Mouse (Mus musculus) retina, postnatal 1 day (tissue): Measurements from ENCODE around the gene Iars2.
"Not testable (repeated sequence)": the region's sequence is repeated elsewhere in the genome, so short reads cannot be mapped to it uniquely, and the experiment has no call there.

Source experiments
- DNase-seq: peaks from one replicate; pipeline ENCODE4 v3.0.0-alpha.2; 2012

The Iars2 gene

DNA sequence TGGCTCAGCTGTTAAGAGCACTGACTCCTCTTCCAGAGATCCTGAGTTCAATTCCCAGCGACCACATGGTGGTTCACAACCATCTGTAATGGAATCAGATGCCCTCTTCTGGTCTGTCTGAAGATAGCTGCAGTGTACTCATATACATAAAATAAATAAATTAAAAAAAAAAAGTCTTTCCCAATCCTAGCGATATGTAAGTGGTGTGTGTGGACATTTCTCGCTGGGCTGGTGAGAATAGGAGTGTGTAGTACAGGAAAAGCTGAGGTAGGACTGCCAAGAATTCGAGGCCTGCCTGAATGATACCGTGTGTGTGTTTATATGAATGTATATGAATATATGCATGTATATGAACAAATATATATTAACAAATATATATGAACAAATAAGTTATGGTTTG, 2.2 kb upstream of the Iars2 start:
- DNase-seq = no peak

DNA sequence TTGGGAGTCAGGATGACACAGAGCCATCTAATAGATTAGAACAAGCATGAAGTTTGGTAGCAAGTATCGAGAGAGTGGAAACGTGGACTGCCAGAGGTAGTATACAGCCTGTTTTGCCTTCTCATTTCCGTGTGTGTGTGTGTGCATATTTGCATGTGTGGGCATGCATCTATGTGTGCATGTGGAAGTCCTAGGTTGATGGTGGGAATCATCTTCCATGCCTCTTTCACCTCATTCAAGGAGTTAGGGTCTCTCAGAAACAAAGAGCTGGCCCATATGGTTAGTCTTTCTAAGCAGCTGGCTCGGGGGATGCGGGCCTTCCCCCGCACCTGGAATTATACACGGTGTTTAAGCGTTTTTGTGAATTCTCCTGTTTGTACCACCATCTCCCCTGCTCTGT, 655 bp upstream of the Iars2 start:
- no peak for DNase-seq

DNA sequence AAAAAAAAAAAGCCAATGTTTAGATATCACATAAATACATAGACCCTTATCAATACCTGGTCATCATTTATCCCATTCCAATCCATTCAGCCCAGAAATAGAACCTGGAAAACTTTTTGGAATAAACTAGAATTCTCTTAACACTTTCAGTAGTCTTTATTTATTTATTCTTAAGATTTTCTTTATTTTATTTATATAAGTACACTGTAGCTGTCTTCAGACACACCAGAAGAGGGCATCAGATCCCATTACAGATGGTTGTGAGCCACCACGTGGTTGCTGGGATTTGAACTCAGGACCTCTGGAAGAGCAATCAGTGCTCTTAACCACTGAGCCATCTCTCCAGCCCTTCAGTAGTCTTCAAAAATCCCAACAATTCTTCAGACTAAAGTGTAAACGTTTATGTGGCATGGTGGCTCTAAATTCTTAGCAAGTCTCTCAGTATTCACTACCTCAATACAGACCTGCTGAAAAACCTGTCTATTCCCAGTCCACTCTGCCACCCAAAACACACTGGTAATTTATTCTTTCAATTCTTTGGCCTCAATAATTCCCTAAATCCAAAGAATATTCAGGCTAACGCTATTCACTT, 1.3 kb downstream of the Iars2 start:
- not testable (repeated sequence) for DNase-seq

DNA sequence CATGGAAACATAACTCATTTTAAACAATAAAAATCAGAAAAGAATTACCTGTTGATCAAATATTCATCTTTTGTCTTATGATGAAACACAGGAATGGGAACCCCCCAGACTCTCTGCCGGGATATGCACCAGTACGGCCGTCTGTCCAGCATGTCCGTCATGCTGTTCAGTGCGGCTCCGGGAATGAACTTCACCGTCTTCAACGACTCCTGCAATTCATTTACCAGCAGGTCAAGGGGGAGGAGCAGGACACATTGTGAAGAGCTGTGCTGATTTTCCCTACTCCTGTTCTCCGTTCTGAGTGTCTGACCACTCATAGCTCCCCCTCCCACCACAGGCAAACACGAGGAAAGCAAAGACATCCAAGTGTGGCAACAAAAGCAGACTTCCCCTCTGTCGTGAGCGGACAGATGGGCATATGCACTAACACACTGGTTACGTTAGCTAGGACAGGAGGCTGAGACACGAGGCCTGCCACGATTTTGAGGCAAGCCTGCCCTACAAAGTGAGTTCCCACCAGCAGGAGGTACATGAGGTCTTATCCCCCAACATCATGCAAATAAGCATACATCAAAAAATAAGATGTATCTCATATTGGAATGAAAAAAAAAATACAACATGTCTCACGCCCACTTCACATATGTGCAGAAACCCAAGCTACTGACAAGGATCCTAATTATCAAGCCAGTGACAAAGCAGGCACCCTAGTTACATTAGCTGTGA, 13.2 kb downstream of the Iars2 start:
- DNase-seq = no peak

DNA sequence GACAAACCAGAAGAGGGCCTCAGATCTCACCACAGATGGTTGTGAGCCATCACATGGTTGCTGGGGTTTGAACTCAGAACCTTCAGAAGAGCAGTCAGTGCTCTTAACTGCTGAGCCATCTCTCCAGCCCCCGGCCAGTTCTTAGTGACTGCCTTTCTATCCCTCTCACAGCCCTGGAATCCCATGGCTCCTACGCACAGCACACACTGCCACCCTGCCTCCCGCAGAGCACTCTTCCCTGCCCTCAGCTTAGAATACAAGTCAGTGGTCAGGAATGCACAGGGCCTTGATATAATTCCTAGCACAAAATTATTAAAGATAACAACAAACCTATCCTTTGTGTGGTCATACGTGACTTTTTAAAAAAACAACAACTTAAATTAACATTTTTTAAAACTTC, 14.7 kb downstream of the Iars2 start:
- DNase-seq = no peak

DNA sequence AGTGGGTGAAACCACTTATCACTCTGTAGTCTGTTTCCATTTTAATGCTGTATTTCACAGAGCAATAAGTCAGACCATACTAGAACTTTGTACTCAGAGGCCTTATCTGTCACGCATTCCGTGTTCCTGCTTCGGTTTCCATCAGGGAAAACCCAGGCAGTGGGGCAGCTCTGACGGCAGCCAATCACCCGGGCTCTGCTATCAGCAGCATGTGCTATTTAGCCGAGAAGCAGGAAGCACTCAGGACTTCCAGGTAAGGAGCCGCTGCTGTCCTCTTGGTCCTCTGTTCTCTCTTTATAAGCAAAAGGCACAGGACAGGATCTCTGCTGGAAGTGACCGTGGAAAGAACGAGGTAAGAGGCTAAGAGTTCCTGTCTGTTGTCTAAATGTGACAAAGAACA, 17.2 kb downstream of the Iars2 start:
- no peak for DNase-seq

DNA sequence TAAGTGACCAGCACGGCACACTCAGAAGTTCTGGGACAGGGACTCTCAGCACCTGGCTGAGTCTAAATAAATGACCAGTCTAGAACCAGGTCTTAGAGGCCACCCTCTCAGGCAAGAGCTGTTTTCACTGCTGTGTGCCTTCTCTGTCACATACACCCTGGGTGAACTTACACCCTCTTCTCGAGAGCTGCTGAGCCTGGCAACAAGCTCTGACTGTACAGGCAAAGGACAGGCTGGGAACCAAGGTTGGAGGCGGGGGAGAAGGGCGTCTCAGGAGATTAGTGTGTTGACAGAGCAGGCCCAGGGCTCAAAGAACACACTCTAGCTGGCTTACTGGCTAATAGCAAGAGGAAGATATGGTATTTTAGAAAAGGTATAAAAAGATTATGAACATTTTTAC, 20.3 kb downstream of the Iars2 start:
- DNase-seq = no peak

DNA sequence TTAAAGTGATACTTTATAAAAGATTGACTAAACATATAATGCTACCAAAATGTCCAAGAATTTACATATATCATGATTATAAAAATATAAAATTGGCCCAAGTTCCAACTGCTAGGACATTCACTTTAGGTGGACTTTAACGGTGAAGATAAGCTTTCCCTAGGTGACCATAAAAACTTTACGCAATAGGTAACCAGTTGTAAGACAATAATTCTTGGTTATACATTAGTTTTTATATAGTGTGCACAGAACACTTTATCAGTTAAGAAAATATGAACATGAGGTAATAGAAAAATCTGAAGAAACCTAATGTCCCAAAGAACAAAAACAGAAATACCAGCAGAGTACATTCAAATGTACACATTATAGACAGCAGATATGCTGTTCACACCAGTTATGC, 20.9 kb downstream of the Iars2 start:
- DNase-seq = no peak

DNA sequence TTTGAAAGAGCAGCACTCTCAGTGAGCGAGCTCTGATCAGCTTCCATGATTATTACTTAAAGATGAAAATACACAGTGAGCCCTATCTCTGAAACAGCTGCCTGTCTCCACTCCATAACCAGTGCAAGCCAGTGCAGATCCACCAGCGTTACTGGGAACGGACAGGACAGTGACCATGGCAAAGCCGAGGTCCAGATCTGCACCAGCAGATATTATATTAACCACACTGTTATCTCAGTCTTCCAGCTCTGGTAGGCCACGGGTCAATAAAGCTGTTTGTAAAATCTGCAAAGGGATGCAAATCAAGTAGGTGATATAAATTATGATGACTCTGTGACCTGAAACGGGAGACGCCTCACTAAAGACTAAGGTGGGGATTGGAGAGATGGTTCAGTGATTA, 21.6 kb downstream of the Iars2 start:
- DNase-seq = no peak

DNA sequence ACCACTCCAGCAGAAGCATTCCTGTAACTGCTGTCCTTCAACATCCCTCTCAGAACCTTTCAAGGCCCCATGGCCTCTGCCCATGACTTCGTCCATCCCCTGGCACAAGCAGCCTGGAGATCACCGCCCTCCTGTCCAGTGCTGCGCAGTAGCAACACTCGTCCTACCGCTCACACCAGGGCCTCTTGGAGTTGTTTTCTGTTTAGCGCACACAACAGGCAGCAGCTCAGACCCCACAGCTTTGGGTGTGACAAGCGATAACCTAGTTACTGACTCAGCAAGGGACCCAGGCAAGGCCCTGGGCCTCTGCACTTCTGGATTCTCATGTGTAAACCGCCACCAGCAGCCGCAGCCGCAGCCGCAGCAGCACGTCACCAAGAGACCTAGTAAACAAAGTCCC, 22.4 kb downstream of the Iars2 start:
- DNase-seq = no peak

DNA sequence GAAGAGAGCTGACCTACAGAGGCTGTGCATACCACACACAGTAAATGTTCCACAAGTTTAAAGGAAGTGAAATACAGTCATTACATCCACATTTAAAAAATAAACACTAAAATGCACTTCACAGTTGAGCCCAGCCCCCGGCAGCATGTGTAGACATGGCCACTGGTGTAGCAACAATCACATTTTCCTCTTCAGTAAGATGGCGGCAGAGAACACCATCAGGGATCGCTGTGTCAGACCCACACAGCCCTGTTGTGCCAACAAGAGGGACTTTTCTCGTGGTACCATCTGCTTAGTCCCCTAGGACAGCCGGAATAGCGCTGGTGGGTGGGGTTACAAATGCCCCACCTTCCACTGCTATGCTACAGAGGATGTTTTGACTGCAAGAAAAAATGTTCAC, 26.4 kb downstream of the Iars2 start:
- no peak for DNase-seq

DNA sequence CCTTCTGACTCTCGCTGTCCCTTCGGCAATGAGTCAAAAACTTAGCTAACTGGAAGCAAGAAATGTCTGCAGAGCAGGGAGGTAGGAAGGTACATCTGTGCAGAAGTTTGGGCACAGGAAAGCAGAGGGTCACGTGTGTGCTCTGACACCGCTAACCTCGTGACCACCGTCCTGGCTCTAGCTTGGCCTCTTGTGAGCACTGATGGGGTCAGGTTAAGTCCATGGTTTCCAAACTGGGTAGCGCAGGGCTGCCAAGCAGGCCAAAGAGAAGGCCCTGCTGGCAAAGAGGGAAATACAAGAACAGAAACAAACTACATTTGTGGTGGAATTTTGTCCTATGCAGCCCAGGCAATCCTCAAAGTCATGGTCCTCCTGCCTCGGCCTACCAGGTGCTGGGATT, 30.7 kb downstream of the Iars2 start:
- DNase-seq = no peak

DNA sequence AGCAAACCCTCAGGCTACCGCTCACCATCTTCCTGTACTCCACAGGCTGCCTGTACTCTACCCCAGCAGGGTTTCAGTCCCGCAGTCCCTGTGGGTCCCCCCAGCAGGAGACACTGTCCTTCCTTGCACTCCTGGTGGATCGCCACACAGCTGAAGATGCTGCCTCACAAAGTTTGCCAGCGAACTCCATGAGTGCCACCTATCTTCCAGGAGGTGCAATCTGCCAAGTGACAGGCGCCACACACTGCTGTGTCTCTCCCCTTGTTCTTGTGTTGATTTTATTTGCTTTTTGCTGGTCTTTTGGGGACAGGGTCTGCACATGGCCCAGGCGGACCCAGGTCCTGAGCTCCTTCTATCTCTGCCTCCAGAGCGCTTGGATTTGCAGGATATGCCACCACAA, 32.3 kb downstream of the Iars2 start:
- DNase-seq = no peak

DNA sequence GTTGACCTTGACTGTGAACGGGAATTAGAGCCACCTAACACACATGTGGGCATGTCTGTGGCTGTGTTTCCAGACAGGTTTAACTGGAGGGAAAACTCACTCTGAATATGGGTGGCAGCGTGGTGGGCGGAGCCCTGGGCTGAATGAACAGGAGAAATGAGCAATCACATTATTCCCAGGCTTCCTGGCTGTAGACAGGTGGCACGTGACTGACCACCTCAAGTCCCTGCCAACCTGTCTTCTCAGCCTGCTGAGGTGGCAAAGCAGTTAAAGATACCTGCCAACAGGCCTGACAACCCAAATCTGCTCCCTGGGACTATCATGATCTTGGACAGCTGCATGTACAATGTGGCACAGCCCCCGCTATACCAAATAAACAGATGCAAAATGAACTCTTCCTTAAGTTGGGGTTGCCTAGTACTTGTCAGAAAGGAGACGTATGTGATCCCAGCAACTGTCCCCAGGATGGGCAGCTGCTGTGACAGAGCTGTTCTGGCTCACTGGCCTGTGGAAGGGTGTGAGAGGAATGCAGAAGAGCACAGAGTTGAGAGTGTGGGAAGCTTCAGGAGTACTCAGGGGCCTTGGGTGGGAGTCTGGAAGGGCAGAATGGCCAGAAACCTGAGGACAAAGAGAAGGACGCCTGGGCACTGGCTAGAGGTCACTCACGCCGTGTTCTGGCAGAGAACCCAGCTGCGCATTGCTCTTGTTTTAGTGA, 36.4 kb downstream of the Iars2 start:
- DNase-seq = no peak

DNA sequence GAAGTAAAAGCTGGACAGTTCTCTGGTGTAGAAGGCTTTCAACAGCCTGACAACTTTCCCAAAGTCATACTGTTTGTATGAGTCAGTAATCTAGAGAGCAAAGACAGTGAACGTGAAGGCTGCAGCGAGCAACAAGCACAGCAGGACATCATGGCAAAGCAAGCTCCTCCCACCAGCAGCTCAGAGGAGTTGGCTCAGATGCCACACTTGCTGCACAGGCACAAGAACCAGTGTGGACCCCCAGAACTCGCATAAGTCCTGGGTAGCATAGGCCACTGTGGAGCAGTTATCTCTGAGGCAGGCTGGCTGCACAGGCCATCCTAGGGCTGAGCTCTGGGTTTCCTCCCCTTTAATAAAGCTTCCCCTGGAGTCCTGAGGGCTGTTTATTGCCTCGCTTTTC, 37.9 kb downstream of the Iars2 start:
- DNase-seq = no peak

DNA sequence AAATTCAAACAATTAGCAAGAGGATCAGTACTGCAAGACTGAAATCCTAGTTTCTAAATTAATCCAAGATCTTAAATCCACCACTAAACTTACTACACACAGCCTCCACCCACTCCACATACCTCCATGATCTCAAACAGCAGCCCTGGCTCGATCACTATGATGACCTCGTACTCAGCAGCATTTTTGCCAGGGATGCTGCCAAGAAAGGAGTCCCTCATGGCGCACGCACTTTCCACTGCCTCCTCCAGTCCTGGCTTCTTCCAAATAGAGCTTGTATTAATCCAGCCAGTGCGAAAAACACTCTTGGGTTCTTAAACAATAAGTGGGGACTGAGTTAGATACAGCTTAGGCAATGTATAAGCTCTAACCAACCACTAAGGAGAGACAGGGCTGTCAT, 40.0 kb downstream of the Iars2 start:
- no peak for DNase-seq

DNA sequence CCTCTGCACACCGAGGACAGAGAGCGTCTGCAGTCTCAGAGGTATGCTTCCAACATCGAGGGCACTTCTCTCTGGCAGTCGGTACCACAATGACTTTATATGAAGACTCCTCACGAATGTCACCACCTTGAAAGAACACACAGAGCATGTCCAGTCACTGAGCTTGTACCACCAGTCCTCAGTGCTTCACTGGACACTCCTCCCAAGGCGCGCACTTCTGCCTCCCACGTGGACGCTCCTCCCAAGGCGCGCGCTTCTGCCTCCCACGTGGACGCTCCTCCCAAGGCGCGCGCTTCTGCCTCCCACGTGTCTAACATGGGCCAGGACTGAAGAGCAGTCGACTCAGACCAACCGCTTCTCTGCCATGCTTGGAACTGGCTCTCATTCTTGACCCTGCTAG, 42.1 kb downstream of the Iars2 start:
- DNase-seq = no peak

DNA sequence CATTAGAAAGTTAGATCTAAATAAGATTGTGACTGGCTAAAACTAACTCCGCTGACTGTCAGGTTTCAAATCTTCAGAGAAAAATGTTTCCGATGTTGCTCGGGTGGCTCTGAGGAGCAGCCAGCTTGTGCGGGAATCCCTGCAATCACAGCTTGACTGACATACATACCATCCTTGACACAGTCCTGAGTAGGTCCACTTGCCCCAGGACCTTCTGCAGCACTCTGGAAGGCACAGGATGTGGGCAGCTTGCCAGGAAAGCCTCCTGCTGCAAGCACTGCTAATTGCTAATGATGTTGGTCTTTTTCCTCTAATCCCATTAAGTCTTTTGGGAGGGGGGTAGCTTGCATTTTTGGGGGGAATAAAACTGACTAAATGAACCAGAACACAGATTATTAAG, 44.0 kb downstream of the Iars2 start:
- peak; percentile 86 for DNase-seq

DNA sequence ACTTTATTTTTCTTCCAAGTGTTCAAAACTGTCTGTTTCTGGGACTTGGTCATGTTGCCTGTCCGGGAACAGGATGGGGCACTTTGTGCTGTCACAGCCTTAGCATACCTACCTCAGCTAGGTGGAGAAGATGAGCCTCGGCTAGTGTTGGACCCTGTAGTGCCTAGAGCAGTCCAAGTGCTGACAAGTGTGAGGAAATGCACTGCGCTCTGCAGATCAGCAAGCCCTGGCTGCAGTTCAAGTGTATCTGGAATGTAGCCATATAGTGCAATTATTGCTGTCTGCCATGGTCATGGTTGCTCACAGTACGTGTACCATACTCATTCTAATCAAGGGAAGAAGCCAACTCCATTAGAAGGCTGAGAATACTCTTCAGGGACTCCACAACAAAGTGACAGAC, 44.5 kb downstream of the Iars2 start:
- peak; percentile 45 for DNase-seq

DNA sequence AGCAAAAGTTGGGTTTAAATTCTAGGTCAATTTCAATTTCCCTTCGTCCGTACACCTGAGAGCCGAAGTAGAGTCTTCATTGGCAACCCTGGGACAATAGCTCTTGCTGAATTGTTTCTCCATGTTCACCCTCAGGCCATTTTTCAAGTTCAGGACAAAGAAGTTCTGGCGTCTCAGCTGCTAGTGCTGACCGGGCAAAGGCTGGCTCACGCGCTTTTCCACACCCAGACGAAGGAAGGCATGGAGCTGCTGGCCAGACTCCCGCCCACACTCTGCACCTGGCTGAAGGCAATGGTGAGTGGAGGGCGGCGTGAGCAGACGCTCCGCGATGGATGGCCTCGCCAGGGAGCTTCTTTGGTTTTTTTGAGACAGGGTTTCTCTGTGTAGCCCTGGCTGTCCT, 45.9 kb downstream of the Iars2 start:
- no peak for DNase-seq

DNA sequence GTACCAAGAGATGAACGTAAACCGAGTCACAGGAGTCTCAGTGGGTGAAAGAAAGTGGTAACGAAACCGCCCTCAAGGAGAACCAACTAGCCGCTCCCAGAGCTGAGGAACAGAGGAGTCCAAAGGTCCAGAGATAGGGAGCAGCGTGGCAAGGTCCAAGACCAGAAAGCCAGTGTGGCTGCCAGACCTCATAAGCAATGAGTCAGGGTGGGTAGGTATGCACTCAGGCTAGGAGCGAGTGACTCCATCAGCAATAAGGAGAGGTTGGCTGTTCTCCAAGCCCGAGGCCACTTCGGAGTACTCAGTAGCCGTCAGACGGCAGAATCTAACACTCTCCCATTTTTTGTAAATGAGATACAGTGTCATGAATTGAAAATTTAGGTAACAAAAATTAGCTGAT, 46.4 kb downstream of the Iars2 start:
- DNase-seq = no peak

DNA sequence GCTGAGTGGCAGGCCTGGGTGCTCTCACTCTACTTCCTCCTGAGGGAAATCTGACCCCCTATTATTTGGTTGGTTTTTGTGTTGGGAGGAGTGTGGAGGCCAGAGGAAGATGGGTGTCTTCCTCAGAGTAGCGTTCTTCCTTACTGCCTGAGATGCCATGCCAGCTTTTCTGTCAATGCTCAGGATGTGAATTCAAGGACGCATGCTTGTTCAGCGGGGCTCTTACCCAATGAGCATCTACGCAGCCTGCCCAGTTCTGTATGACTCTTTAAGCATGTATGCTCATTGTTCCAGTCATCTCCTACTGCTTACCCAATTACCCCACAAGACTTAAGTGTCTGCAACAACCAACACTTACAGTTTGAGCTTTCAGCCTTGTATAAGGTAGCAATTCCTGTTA, 48.6 kb downstream of the Iars2 start:
- DNase-seq = no peak

DNA sequence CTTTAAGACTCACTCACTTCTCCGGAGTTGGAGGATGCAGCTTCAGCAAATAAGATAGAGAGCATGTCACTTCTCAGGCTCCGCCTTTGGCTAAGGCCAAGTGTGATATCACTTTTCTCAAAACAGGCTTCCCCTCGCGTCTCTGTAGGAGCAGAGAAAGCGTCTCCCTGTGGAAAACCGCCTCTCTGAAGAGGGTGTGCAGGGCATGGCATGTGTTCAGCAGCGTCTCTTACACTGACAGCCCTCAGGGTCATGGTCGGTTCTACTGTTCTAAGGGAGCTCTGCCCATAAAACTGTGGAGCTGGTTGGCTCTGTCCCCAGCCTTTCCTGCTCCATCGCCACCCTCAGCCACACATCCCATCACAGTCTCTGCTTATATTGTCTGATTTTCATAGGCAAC, 49.9 kb downstream of the Iars2 start:
- DNase-seq = no peak

DNA sequence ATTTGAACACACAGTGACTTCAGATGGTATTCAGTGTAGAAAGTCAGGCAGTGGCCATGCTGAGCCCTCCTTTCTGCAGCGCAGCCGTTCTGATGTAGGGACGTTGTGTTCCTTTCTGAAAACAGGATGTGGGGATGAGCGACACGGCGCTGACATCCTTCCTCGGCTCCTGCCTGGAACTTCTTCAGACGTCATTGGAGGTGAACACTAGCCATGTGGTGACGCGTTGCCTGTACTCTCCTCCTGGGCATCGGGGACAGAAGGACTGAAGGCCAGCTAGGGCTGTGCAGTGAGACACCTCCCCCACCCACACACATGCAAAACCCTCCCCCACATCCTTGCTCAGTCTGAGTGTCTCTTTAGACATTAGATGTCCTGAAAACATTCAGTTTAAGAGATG, 52.2 kb downstream of the Iars2 start:
- DNase-seq = no peak

DNA sequence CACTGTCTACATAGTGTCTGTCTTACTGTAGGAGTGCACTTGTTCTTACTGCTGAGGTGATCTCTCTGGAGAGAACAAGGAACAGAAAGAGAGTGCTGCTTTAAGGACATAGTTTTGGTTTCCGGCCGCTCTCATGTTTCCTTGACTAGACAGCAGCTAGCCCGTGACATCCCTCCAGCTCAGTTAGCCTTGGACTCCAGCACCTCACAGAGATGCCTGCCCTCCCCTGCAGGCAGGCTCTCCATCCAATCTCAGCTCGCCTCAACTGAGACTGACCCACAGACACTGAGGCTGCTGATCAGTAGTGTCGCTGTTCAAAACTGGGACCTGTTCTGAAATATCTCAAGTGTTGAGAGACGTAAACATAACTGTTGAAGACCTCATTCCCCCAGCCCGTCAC, 53.2 kb downstream of the Iars2 start:
- no peak for DNase-seq
